Mouse (Mus musculus): ENCODE results near the gene Sdccag8.

DNA sequence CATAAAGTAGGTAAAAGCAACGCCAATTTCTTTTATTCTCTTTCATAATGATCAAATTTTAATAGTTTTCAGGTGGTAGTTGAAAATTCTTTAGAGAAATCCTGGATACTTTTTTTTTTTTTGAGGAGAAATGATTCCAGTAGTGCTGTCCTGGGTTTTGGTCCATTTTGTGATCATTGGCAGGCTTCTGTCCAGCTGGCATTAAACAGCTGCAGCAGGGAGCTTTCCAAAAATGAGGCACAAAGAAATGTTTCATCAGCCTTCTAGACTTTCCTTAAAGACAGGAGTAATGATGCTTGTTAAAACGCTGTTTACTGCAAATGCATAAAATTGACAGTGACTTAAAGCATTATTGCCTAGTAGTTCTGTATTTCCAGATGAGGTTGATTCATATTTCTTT lies 34.9 kb downstream of the Sdccag8 start:
- TF ChIP-seq CTCF (IDR thresholded peaks at IDR 0.05; ENCODE audit: low read depth) (no peak), EP300 (optimal IDR thresholded peaks at IDR 0.05) (no peak)

All from stomach, postnatal 0 days (tissue).